In the genomic region with DNA sequence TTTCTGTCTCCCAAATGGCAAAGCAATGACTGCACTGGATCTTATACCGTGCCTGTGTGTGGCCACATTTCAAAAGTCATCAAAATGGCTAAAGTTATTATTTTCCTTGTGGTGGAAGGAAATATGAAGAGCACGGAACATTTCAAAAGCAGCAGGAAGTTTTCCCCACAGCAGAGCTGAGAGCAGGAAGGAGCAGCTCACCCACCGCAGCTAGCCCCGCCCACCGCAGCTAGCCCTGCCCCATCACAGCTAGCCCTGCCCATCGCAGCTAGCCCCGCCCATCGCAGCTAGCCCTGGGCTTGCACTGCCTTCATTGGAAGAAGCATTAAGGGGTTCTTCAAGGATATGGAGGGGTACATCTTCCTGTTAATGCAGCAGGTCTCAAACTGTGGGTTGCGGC, we compare ENCODE assay signal across 8 mouse cellular contexts.
DNase-seq lines count a peak whose midpoint lies in the region; ATAC-seq lines count a peak whose summit lies in the region.
"Had no signal": no experiment of that assay in that cellular context is flagged by ENCODE, and none has a peak within 500 bp of the region (broad histone marks: within the 10 kb centered on the region; RNA-seq: fewer than 3 reads in every experiment).

No protein-coding gene starts in this region.

- peak; percentile 80 for DNase-seq in 416B (ENCODE audit: low read depth)
- peak; percentile 70 for DNase-seq in CD4-positive helper T cell, adult 2 months (ENCODE audit: low read depth, low spot score)
- DNase-seq in induced T-regulatory cell, adult 2 months (ENCODE audit: low read depth) = peak; percentile 66
- DNase-seq in cerebellum, adult 18-20 months = no peak
- DNase-seq in frontal cortex, postnatal 14 days (ENCODE audit: low spot score in 2 of 2) = no peak
- DNase-seq in urinary bladder, postnatal 14 days (ENCODE audit: low spot score) = no peak
- DNase-seq: layer of hippocampus, adult 9-11 months had no signal

- 0 out of 2 replicates have a peak, but pooled peaks have one; percentile 54 for ATAC-seq in monocyte, adult 5-6 weeks (replicated peaks; ENCODE audit: insufficient number of reproducible peaks, low FRiP score, low TSS enrichment, poor library complexity, severe bottlenecking)

Comparison
In these comparisons a context has a peak if more than half of its experiments do, and no peak if none do; other contexts are left out.
1. DNase-seq: peak in 416B (single experiment), CD4-positive helper T cell, adult 2 months (single experiment) and induced T-regulatory cell, adult 2 months (single experiment); none in cerebellum, adult 18-20 months (0 of 2), frontal cortex, postnatal 14 days (0 of 2) and urinary bladder, postnatal 14 days (single experiment).